In the genomic region with DNA sequence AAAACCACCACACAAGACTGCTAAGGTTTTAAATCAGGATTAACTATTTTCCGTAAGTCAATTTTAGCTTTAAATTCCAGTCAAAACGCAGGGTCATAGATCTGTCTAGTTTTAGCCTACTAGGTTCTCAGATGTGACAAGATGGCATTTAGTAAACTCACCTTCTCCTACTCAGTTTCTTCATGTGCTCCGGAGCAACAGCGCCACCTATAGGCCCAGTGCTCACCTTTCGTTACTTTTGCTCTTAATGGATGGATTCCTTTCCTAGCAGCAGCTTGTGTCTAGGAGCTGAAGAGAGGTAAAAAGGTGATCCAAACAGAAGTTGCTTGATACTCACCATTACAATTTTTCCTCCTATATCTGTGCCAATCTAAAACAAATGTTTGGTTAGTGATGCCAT, we compare ENCODE assay signal across 8 mouse cellular contexts. TPM values are rescaled to one million over a fixed set of nuclear protein-coding genes. Genes with fewer than 3 reads are reported as not detected.
DNase-seq lines count a peak whose midpoint lies in the region; ATAC-seq lines count a peak whose summit lies in the region.

No protein-coding gene starts in this region.

- no peak overlapping the region for H3K27ac ChIP-seq in hindbrain, embryonic 11.5 days (ENCODE audit: low read depth, low read length)
- no peak overlapping the region for H3K27ac ChIP-seq in hindbrain, embryonic 12.5 days
- no peak overlapping the region for H3K27ac ChIP-seq in forebrain, embryonic 13.5 days

- 21% methylated on average over 5 of the region's 5 CpGs for WGBS in hindbrain, embryonic 11.5 days
- 17% methylated on average over 5 of the region's 5 CpGs for WGBS in hindbrain, embryonic 12.5 days
- WGBS in forebrain, embryonic 13.5 days = 14% methylated on average over 5 of the region's 5 CpGs

- no peaks in the 10 kb centered on the region for H3K27me3 ChIP-seq in hindbrain, embryonic 11.5 days (ENCODE audit: control insufficient read depth, insufficient read depth, low read length)
- H3K27me3 ChIP-seq in hindbrain, embryonic 12.5 days = no peaks in the 10 kb centered on the region
- H3K27me3 ChIP-seq in forebrain, embryonic 13.5 days = no peaks in the 10 kb centered on the region
- no peaks in the 10 kb centered on the region for H3K27me3 ChIP-seq in splenic B cell, adult 2 months (ENCODE audit: control insufficient read depth, insufficient read depth, low read length, poor library complexity, severe bottlenecking)

- no peaks in the 10 kb centered on the region for H3K9me3 ChIP-seq in hindbrain, embryonic 11.5 days (ENCODE audit: control insufficient read depth, low read length)
- no peaks in the 10 kb centered on the region for H3K9me3 ChIP-seq in hindbrain, embryonic 12.5 days (replicated peaks)
- H3K9me3 ChIP-seq in forebrain, embryonic 13.5 days (replicated peaks) = no peaks in the 10 kb centered on the region

- H3K4me2 ChIP-seq in hindbrain, embryonic 11.5 days (replicated peaks; ENCODE audit: low read depth, low read length) = no peak overlapping the region
- H3K4me2 ChIP-seq in hindbrain, embryonic 12.5 days (replicated peaks) = no peak overlapping the region
- H3K4me2 ChIP-seq in forebrain, embryonic 13.5 days = no peak overlapping the region

- DNase-seq in hindbrain, embryonic 11.5 days (ENCODE audit: low spot score) = peak; percentile 83
- peak; percentile 90 for DNase-seq in c-Kit-negative CD71-positive TER-119-positive erythroid progenitor cells, embryonic 14.5 days (ENCODE audit: low read depth, low spot score)
- DNase-seq in left cerebral cortex, postnatal 14 days (ENCODE audit: low spot score in 2 of 2) = peak; percentile 75 to 87
- peak; percentile 26 to 29 for DNase-seq in monocyte, adult 2 months (ENCODE audit: low read depth in 1 of 2, low spot score in 2 of 2)
- DNase-seq in splenic B cell, adult 2 months (ENCODE audit: low read depth, low spot score) = peak; percentile 87

- H3K4me3 ChIP-seq in hindbrain, embryonic 11.5 days (ENCODE audit: low read depth, low read length) = no peak overlapping the region
- H3K4me3 ChIP-seq in hindbrain, embryonic 12.5 days = no peak overlapping the region
- no peak overlapping the region for H3K4me3 ChIP-seq in forebrain, embryonic 13.5 days

- no peak overlapping the region for H3K9ac ChIP-seq in hindbrain, embryonic 11.5 days (ENCODE audit: low read depth, low read length)
- no peak overlapping the region for H3K9ac ChIP-seq in hindbrain, embryonic 12.5 days
- no peak overlapping the region for H3K9ac ChIP-seq in forebrain, embryonic 13.5 days

- intact Hi-C loops in left cerebral cortex, postnatal 14 days (cut with DNase I) = loop anchor here (1.0 kb wide), 1 partner anchor 56 kb away; no protein-coding TSS in a partner anchor

- H3K36me3 ChIP-seq in hindbrain, embryonic 11.5 days (ENCODE audit: control insufficient read depth, insufficient read depth, low read length) = no peaks in the 10 kb centered on the region
- no peaks in the 10 kb centered on the region for H3K36me3 ChIP-seq in hindbrain, embryonic 12.5 days
- no peaks in the 10 kb centered on the region for H3K36me3 ChIP-seq in forebrain, embryonic 13.5 days (ENCODE audit: poor library complexity, severe bottlenecking)
- no peaks in the 10 kb centered on the region for H3K36me3 ChIP-seq in splenic B cell, adult 2 months (ENCODE audit: control insufficient read depth, insufficient read depth, low read length, poor library complexity, severe bottlenecking)

- H3K4me1 ChIP-seq in hindbrain, embryonic 11.5 days (replicated peaks; ENCODE audit: control insufficient read depth, insufficient read depth, low read length) = no peaks in the 10 kb centered on the region
- no peaks in the 10 kb centered on the region for H3K4me1 ChIP-seq in hindbrain, embryonic 12.5 days
- no peaks in the 10 kb centered on the region for H3K4me1 ChIP-seq in forebrain, embryonic 13.5 days

- no peak for ATAC-seq in hindbrain, embryonic 11.5 days (ENCODE audit: low FRiP score)
- no peak for ATAC-seq in hindbrain, embryonic 12.5 days (ENCODE audit: low FRiP score)
- ATAC-seq in forebrain, embryonic 13.5 days = peak; percentile 55; the same call in 1 of the 2 replicates
- peak; percentile 90 for ATAC-seq in inflammation-experienced regulatory T-cells, adult 6 months

RNA-seq across cellular contexts. Expression of a gene that starts 7.6 kb away (rescaled TPM):
- 28.0 and 43.5 TPM in 2 replicates for polyA plus RNA-seq in hindbrain, embryonic 11.5 days (2014; fragmentation: Nextera tagmentation; extraction: Ambion mirVana)
- polyA plus RNA-seq in hindbrain, embryonic 12.5 days (2016; fragmentation: Nextera tagmentation; extraction: Ambion mirVana) = 36.8 and 42.0 TPM in 2 replicates
- 42.3 and 45.4 TPM in 2 replicates for polyA plus RNA-seq in forebrain, embryonic 13.5 days (2015; fragmentation: Nextera tagmentation; extraction: Ambion mirVana)
- polyA plus RNA-seq in inflammation-experienced regulatory T-cells, adult 6 months (2017; shearing (Covaris generic)) = 10 to 100 TPM; 17.6 to 34.1 (median 20.7) TPM
- total RNA-seq in left cerebral cortex, postnatal 14 days (2021) = 100 to 1,000 TPM; 132 to 150 TPM

RNA-seq across cellular contexts. Expression of a gene that starts 22.6 kb away (rescaled TPM):
- polyA plus RNA-seq in hindbrain, embryonic 11.5 days (2014; fragmentation: Nextera tagmentation; extraction: Ambion mirVana) = 11.1 and 11.4 TPM in 2 replicates
- polyA plus RNA-seq in hindbrain, embryonic 12.5 days (2016; fragmentation: Nextera tagmentation; extraction: Ambion mirVana) = 16.4 and 19.2 TPM in 2 replicates
- polyA plus RNA-seq in forebrain, embryonic 13.5 days (2015; fragmentation: Nextera tagmentation; extraction: Ambion mirVana) = 14.8 and 15.8 TPM in 2 replicates
- under 1 TPM in 2 of 3 experiments, not detected in 1; 0.22 to 0.36 TPM for polyA plus RNA-seq in inflammation-experienced regulatory T-cells, adult 6 months (2017; shearing (Covaris generic))
- 10 to 100 TPM; 72.0 to 73.9 TPM for total RNA-seq in left cerebral cortex, postnatal 14 days (2021)

Comparison
In these comparisons a context has a peak if more than half of its experiments do, and no peak if none do; other contexts are left out.
1. ATAC-seq: peak in forebrain, embryonic 13.5 days (single experiment) and inflammation-experienced regulatory T-cells, adult 6 months (single experiment); none in hindbrain, embryonic 11.5 days (single experiment) and hindbrain, embryonic 12.5 days (single experiment).
2. DNase-seq: peak in every context shown above with its lines; median percentile 90 in c-Kit-negative CD71-positive TER-119-positive erythroid progenitor cells, embryonic 14.5 days; 87 in splenic B cell, adult 2 months; 83 in hindbrain, embryonic 11.5 days; 81 in left cerebral cortex, postnatal 14 days; 28 in monocyte, adult 2 months.